Mouse (Mus musculus) heart, postnatal 14 days (tissue): ENCODE results near the gene Pds5b. TPM values are rescaled to one million over a fixed set of nuclear protein-coding genes. Genes with fewer than 3 reads are reported as not detected.
"Not testable (repeated sequence)": the region's sequence is repeated elsewhere in the genome, so short reads cannot be mapped to it uniquely, and the experiment has no call there.

Experiments
- DNase-seq, 2 experiments: peaks; one replicate each; pipeline ENCODE4 v3.0.0; 2021 to 2022
- intact Hi-C: fragments of 180-260 bp; cut with DNase I; formaldehyde crosslinking; loops from one replicate; pipeline ENCODE4 v1.15.1; 2025
- total RNA-seq, 2 experiments: library from RNA; stranded (reverse); gene quantifications; 2 replicates each; pipeline ENCODE4 v1.2.3; 2021

Pds5b gene
- total RNA-seq, 2 experiments from 2014 or later = 20.3 to 21.6 TPM

GRCm38 (mm10) chr5:150682862-150683261 lies 9.3 kb downstream of the Pds5b start:
- DNase-seq, intact Hi-C loops: not testable (repeated sequence)

- no peak for DNase-seq
- intact Hi-C loops = no loop called here
These were observed 17.1 kb downstream of the Pds5b start for GRCm38 (mm10) chr5:150690685-150691084.

GRCm38 (mm10) chr5:150693277-150693676 lies 19.7 kb downstream of the Pds5b start:
- DNase-seq = no peak
- intact Hi-C loops = no loop called here

- peak; percentile 22 to 47 for DNase-seq
- intact Hi-C loops = no loop called here
These were observed 29.2 kb downstream of the Pds5b start for GRCm38 (mm10) chr5:150702714-150703113.

GRCm38 (mm10) chr5:150706651-150707050 lies 33.1 kb downstream of the Pds5b start:
- intact Hi-C loops, DNase-seq: not testable (repeated sequence)

GRCm38 (mm10) chr5:150707181-150707580 lies 33.6 kb downstream of the Pds5b start:
- DNase-seq, intact Hi-C loops: not testable (repeated sequence)

GRCm38 (mm10) chr5:150711503-150711902 lies 38.0 kb downstream of the Pds5b start:
- intact Hi-C loops = loop anchor here (5.0 kb wide), 1 partner anchor 34 kb away; no protein-coding TSS in a partner anchor

GRCm38 (mm10) chr5:150713431-150713830 lies 39.9 kb downstream of the Pds5b start:
- intact Hi-C loops = loop anchor here (5.0 kb wide), 1 partner anchor 36 kb away; no protein-coding TSS in a partner anchor
- no peak for DNase-seq

More at GRCm38 (mm10) chr5:150711503-150711902, 38.0 kb downstream of the Pds5b start:
- no peak for DNase-seq

- peak in 1 of 2 experiments; percentile 12 for DNase-seq
- intact Hi-C loops = no loop called here
These were observed 44.2 kb downstream of the Pds5b start for GRCm38 (mm10) chr5:150717775-150718174.

- DNase-seq = no peak
- intact Hi-C loops = no loop called here
These were observed 51.1 kb downstream of the Pds5b start for GRCm38 (mm10) chr5:150724641-150725040.

- intact Hi-C loops, DNase-seq: not testable (repeated sequence)
These were observed 63.5 kb downstream of the Pds5b start for GRCm38 (mm10) chr5:150737028-150737427.

GRCm38 (mm10) chr5:150739311-150739710 lies 65.8 kb downstream of the Pds5b start:
- DNase-seq = no peak
- intact Hi-C loops = no loop called here

- DNase-seq = no peak
- intact Hi-C loops = no loop called here
These were observed 67.1 kb downstream of the Pds5b start for GRCm38 (mm10) chr5:150740597-150740996.

GRCm38 (mm10) chr5:150756623-150757022 lies 83.1 kb downstream of the Pds5b start:
- no peak for DNase-seq
- intact Hi-C loops = no loop called here

- intact Hi-C loops = no loop called here
- no peak for DNase-seq
These were observed 98.9 kb downstream of the Pds5b start for GRCm38 (mm10) chr5:150772403-150772802.

- intact Hi-C loops = no loop called here
- DNase-seq = no peak
These were observed 99.5 kb downstream of the Pds5b start for GRCm38 (mm10) chr5:150773083-150773482.

- no peak for DNase-seq
- intact Hi-C loops = no loop called here
These were observed 114.7 kb downstream of the Pds5b start for GRCm38 (mm10) chr5:150788261-150788660.

GRCm38 (mm10) chr5:150789039-150789438 lies 115.5 kb downstream of the Pds5b start:
- no peak for DNase-seq
- intact Hi-C loops = no loop called here

- DNase-seq = no peak
- intact Hi-C loops = no loop called here
These were observed 120.6 kb downstream of the Pds5b start for GRCm38 (mm10) chr5:150794181-150794580.

- intact Hi-C loops = no loop called here
- DNase-seq = no peak
These were observed 126.5 kb downstream of the Pds5b start for GRCm38 (mm10) chr5:150800056-150800455.

- intact Hi-C loops = no loop called here
These were observed 140.8 kb downstream of the Pds5b start for GRCm38 (mm10) chr5:150814111-150814990.

GRCm38 (mm10) chr5:150815400-150815799 lies 141.9 kb downstream of the Pds5b start:
- intact Hi-C loops = no loop called here
- DNase-seq = no peak

More at GRCm38 (mm10) chr5:150814111-150814990, 140.8 kb downstream of the Pds5b start:
- DNase-seq = no peak
